Mouse (Mus musculus): ENCODE measurements around the gene Glyat.

The Glyat gene

DNA sequence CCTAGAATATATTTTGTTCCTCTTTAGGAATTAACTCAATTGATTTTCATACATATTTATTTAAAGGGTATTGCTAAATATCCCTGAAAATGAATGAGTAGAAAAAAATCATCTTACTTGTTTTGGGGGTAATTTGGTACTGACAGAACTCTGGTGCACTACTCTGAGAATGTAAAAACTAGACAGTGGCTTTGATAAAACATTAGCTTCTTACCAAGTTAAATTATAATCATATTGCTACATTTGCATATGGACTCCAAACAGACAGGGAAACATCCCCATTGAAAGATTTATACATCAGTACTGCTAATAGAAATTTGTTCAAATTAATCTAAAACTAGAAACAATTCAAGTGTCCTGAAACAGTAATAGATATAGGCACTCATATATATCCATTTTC lies 52.1 kb downstream of the Glyat start:
- DNase-seq: no peak

DNA sequence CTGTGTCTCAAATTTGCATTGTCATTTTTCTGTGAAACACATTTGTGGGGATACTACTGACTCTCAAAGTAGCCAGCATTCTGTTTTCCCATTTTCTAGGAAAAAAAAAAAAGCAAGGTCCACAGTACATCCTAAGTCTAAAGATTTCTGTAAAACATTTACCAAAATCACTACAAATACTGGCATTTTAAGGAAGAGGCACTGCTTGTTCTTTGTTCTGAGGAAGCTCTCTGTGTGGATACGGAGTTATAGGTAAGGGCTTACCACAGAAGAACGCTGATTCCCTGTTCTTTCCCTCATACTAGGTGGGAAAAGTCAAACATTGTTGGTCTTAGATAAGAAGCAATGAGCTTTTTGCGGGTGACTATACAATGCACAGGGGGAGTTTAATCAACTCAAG lies 62.5 kb downstream of the Glyat start, which contains the start of gene Keg1:
Keg1 (plus strand) TSS at position 197 of the 400 bp plus-strand sequence.
- DNase-seq: no peak

DNA sequence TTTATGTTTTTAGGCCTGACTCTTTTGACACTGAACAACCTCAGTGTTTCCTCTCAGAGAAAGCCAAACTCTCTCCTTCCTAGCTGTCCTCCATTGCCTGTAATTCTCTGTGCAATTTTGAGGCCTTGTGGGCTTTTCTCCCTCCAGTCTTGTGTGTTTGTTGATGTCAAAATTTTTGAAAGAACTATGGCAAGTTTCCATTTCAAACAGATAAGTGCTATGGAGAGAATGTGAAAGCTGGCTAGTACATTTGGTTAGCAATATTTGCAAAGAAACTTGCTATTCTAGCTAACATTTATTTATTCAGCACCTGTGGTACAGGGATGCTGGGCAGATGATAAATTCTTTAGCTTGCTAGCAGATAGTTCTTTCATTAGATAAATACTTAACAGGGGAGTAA lies 63.1 kb downstream of the Glyat start:
- no peak for DNase-seq
